Mouse (Mus musculus): ENCODE data around the gene 4930590J08Rik. TPM values are rescaled to one million over a fixed set of nuclear protein-coding genes. Genes with fewer than 3 reads are reported as not detected.
A peak's percentile ranks its signal among the peaks of the same experiment; 100 is the strongest.

Gene 4930590J08Rik
- total and polyA plus RNA-seq, 3 experiments: 0.33 to 0.42 TPM; not detected in 1

- TF ChIP-seq ELF1 (IDR thresholded peaks at IDR 0.05; ENCODE audit: low read depth, low read length): peak; percentile 98
- no peak for TF ChIP-seq CHD1 (IDR thresholded peaks at IDR 0.05; ENCODE audit: low read depth, low read length)
- TF ChIP-seq CHD2 (IDR thresholded peaks at IDR 0.05; ENCODE audit: low read length): peak; percentile 68
- peak; percentile 78 for TF ChIP-seq TCF12 (IDR thresholded peaks at IDR 0.05; ENCODE audit: low read depth, low read length)
These were observed 24.5 kb upstream of the 4930590J08Rik start, which contains the start of gene Ccdc174 (continued) for GRCm38 (mm10) chr6:91877885-91878651.

- H3K9ac ChIP-seq (ENCODE audit: control insufficient read depth, low read depth, low read length, poor library complexity, severe bottlenecking): no peak overlapping the region
- peaks cover 6% of the 10 kb centered on the region; the same call in 1 of the 2 replicates for H3K79me2 ChIP-seq (ENCODE audit: control insufficient read depth, insufficient read depth, low read length, poor library complexity)
- no peaks in the 10 kb centered on the region for H3K27me3 ChIP-seq (ENCODE audit: control insufficient read depth in 1 of 2, insufficient read depth in 2 of 2, low read length in 2 of 2)
- H3K4me3 ChIP-seq (ENCODE audit: control insufficient read depth in 1 of 2, insufficient read depth in 1 of 2, low read depth in 2 of 2, low read length in 2 of 2): no peak overlapping the region
- H3K4me1 ChIP-seq (ENCODE audit: control insufficient read depth in 1 of 2, insufficient read depth in 2 of 2, low read length in 2 of 2): peaks cover 0 to 8% of the 10 kb centered on the region in 2 experiments
- TF ChIP-seq POLR2AphosphoS5 (IDR thresholded peaks at IDR 0.05; ENCODE audit: borderline replicate concordance, low read depth, low read length) (no peak), ETS1 (IDR thresholded peaks at IDR 0.05; ENCODE audit: low read depth, low read length) (peak; percentile 32; the same call in 1 of the 2 replicates), TBP (IDR thresholded peaks at IDR 0.05; ENCODE audit: low read depth, low read length) (no peak), GATA1 (IDR thresholded peaks at IDR 0.05; ENCODE audit: low read depth, low read length) (peak; percentile 46), EP300 (IDR thresholded peaks at IDR 0.05; ENCODE audit: low read depth in 1 of 2, low read length in 2 of 2) (peak; percentile 56 to 72; a peak in 3 of 4 replicates), MAZ (IDR thresholded peaks at IDR 0.05; ENCODE audit: low read depth, low read length) (no peak), KAT2A (conservative IDR thresholded peaks at IDR 0.05; ENCODE audit: low read depth, low read length) (no peak), NELFE (IDR thresholded peaks at IDR 0.05; ENCODE audit: low read depth, low read length) (no peak), MAX (IDR thresholded peaks at IDR 0.05; ENCODE audit: low read length) (no peak), ELF1 (IDR thresholded peaks at IDR 0.05; ENCODE audit: low read depth, low read length) (no peak), JUND (IDR thresholded peaks at IDR 0.05; ENCODE audit: low read depth, low read length) (no peak), SIN3A (IDR thresholded peaks at IDR 0.05; ENCODE audit: low read length) (peak; percentile 36; the same call in 1 of the 2 replicates), CHD1 (IDR thresholded peaks at IDR 0.05; ENCODE audit: low read depth, low read length) (no peak), MYB (IDR thresholded peaks at IDR 0.05; ENCODE audit: low read depth, low read length) (peak; percentile 47; the same call in 1 of the 2 replicates), ZMIZ1 (IDR thresholded peaks at IDR 0.05; ENCODE audit: low read depth, low read length) (no peak), TCF12 (IDR thresholded peaks at IDR 0.05; ENCODE audit: low read depth, low read length) (peak; percentile 42; the same call in 1 of the 2 replicates), MAFK (IDR thresholded peaks at IDR 0.05; ENCODE audit: borderline replicate concordance, low read depth, low read length) (no peak)
- peak; percentile 53 for DNase-seq (ENCODE audit: low read depth, low spot score)
- peaks cover 8 to 23% of the 10 kb centered on the region in 2 experiments for H3K36me3 ChIP-seq (ENCODE audit: control insufficient read depth in 1 of 2, insufficient read depth in 2 of 2, low read length in 2 of 2)
- no peaks in the 10 kb centered on the region for H3K9me3 ChIP-seq (replicated peaks; ENCODE audit: insufficient read depth, low read length)
- no peak overlapping the region for H3K27ac ChIP-seq (ENCODE audit: control insufficient read depth, low read depth, low read length)
These were observed 18.8 kb upstream of the 4930590J08Rik start for GRCm38 (mm10) chr6:91883859-91884258.
